Mouse (Mus musculus): ENCODE measurements at regions not wholly inside any gene's neighbourhood (a gene's known extent, or its start where the extent isn't known, plus 50 kb on each side); places are given as distances from the start of the nearest gene placed in this dataset.

GRCm38 (mm10) chr8:77774551-77775335, 50.5 kb upstream of the Ednra start:
- DNase-seq (ENCODE audit: low spot score in 2 of 2), result peak in 1 of 2 experiments; percentile 4

GRCm38 (mm10) chr8:77775526-77775925, 51.3 kb upstream of the Ednra start:
- no peak for DNase-seq (ENCODE audit: low spot score in 2 of 2)

- no peak for DNase-seq (ENCODE audit: low spot score in 2 of 2)
Observed at GRCm38 (mm10) chr8:77777597-77777996, 53.3 kb upstream of the Ednra start.

GRCm38 (mm10) chr8:77785676-77786255, 61.5 kb upstream of the Ednra start:
- no peak for DNase-seq (ENCODE audit: low spot score in 2 of 2)

GRCm38 (mm10) chr8:77794911-77795310, 70.6 kb upstream of the Ednra start:
- no peak for DNase-seq (ENCODE audit: low spot score in 2 of 2)

- no peak for DNase-seq (ENCODE audit: low spot score in 2 of 2)
Observed at GRCm38 (mm10) chr8:77803147-77803903, 79.1 kb upstream of the Ednra start.

- DNase-seq (ENCODE audit: low spot score in 2 of 2), result no peak
Observed at GRCm38 (mm10) chr8:77804536-77804935, 80.3 kb upstream of the Ednra start.

- DNase-seq (ENCODE audit: low spot score in 2 of 2), result no peak
Observed at GRCm38 (mm10) chr8:77804956-77805355, 80.7 kb upstream of the Ednra start.

- DNase-seq (ENCODE audit: low spot score in 2 of 2), result no peak
Observed at GRCm38 (mm10) chr8:77805657-77806056, 81.4 kb upstream of the Ednra start.

- no peak for DNase-seq (ENCODE audit: low spot score in 2 of 2)
Observed at GRCm38 (mm10) chr8:77814796-77815647, 90.8 kb upstream of the Ednra start.

- no peak for DNase-seq (ENCODE audit: low spot score in 2 of 2)
Observed at GRCm38 (mm10) chr8:77815648-77815971, 91.3 kb upstream of the Ednra start.

- DNase-seq (ENCODE audit: low spot score in 2 of 2), result no peak
Observed at GRCm38 (mm10) chr8:77816217-77816616, 92.0 kb upstream of the Ednra start.

GRCm38 (mm10) chr8:77825786-77826185, 101.5 kb upstream of the Ednra start:
- no peak for DNase-seq (ENCODE audit: low spot score in 2 of 2)

- no peak for DNase-seq (ENCODE audit: low spot score in 2 of 2)
Observed at GRCm38 (mm10) chr8:77826255-77826654, 102.0 kb upstream of the Ednra start.

- no peak for DNase-seq (ENCODE audit: low spot score in 2 of 2)
Observed at GRCm38 (mm10) chr8:77828079-77828478, 103.8 kb upstream of the Ednra start.

GRCm38 (mm10) chr8:77829126-77829748, 105.0 kb upstream of the Ednra start:
- DNase-seq (ENCODE audit: low spot score in 2 of 2), result no peak

- DNase-seq (ENCODE audit: low spot score in 2 of 2), result no peak
Observed at GRCm38 (mm10) chr8:77829764-77830163, 105.5 kb upstream of the Ednra start.

GRCm38 (mm10) chr8:77834283-77834682, 110.0 kb upstream of the Ednra start:
- DNase-seq (ENCODE audit: low spot score in 2 of 2), result no peak

GRCm38 (mm10) chr8:77836902-77837489, 112.7 kb upstream of the Ednra start:
- no peak for DNase-seq (ENCODE audit: low spot score in 2 of 2)

- DNase-seq (ENCODE audit: low spot score in 2 of 2), result no peak
Observed at GRCm38 (mm10) chr8:77842392-77843139, 118.3 kb upstream of the Ednra start.

Data from urinary bladder, postnatal 36 days (tissue).